Mouse (Mus musculus): ENCODE data around the gene Cc2d2a.

DNA sequence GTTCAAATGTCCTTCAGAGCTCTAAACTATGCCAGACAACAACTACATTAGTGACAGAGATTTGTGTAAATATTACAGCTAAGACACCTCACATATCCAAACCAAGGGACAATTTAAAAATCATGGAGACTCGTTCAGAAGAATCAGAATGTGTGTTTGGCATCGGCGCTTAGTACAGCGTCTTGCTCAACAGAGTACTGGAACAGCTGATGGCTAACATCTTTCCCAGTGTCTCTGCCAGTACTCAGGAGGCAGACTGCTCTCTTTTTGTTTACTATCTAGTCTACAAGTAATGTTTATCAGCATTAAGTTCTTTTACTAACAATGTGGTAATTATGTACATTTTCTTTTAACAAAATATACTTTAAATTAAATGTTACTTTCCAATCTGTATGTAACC is 85.9 kb downstream of the Cc2d2a start:
- TF ChIP-seq KAT2A (conservative IDR thresholded peaks at IDR 0.05; ENCODE audit: low read depth, low read length) (no peak), POLR2A (IDR thresholded peaks at IDR 0.05; ENCODE audit: control insufficient read depth in 1 of 2, insufficient read depth in 1 of 2, low read depth in 1 of 2, low read length in 2 of 2, poor library complexity in 1 of 2) (no peak), CTCF (IDR thresholded peaks at IDR 0.05 in 2 of 3, conservative IDR thresholded peaks at IDR 0.05 in 1 of 3; ENCODE audit: control insufficient read depth in 1 of 3, insufficient read depth in 1 of 3, low read depth in 2 of 3, low read length in 3 of 3, poor library complexity in 1 of 3, severe bottlenecking in 1 of 3) (no peak), NELFE (IDR thresholded peaks at IDR 0.05; ENCODE audit: low read depth, low read length) (no peak)
